Mouse (Mus musculus) heart, adult 8-10 months (tissue): ENCODE data around the gene Epha10. TPM values are rescaled to one million over a fixed set of nuclear protein-coding genes. Genes with fewer than 3 reads are reported as not detected.
"Not testable (repeated sequence)": the region's sequence is repeated elsewhere in the genome, so short reads cannot be mapped to it uniquely, and the experiment has no call there.

Source experiments
- DNase-seq: peaks from one replicate; pipeline ENCODE4 v3.0.0; 2022; ENCODE audit warnings: low spot score
- total RNA-seq, 4 experiments: library from RNA; stranded (reverse); gene quantifications; 2 replicates each; pipeline ENCODE4 v1.2.4; 2022

Gene Epha10
- total RNA-seq, 4 experiments from 2014 or later = not detected

DNA sequence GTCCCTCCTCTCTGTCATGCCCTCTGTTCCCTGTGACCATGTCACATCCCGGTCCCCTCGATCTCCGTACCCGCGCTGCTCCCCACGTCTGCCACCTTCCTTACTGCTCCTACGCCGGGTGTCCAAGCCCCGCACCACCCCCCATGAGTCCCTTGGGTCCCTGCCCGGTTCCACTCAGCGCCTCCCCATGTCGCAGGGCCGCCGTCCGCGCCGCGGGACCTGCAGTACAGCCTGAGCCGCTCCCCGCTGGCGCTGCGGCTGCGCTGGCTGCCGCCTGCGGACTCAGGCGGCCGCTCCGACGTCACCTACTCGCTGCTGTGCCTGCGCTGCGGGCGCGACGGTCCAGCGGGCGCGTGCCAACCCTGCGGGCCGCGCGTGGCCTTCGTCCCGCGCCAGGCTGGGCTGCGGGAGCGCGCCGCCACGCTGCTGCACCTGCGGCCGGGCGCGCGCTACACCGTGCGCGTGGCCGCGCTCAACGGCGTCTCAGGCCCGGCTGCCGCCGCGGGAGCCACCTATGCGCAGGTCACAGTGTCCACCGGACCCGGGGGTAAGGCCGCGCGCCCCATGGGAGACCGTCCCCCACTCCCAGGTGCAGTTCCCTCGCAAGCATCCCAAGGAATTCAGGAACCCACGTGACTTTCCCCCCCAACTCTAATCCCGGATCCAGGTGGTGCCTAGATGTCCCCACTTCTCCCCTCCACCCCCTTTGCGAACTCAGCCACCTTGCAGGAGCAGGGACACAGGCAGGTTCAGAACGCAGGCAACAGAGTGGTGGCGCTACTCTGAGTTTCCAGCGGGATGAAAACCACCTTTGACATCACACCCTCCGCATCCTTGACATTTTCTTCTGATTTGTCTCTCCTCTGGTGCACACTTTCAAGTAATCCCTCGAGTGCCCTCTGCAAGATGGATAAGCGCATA, 14.1 kb downstream of the Epha10 start:
- DNase-seq = no peak

DNA sequence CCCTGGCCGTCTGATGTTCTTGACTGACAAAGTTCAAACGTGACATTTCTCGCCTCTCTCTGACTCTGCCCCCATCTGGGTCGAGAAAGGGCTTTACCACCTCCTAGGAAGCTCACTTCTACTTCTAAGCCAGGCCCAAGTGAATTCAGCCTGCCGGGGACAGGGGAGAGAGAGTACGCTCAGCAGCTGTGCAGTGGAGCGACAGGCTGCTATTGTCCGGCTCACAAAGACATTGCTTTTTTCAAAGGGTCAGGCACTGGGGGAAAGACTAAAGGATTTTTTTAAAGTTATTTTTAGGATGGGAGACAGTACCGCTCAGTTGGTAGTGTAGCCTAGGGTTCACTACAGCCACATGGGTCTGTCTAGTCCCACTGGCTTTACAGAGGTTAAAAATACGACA, 17.7 kb downstream of the Epha10 start:
- no peak for DNase-seq

DNA sequence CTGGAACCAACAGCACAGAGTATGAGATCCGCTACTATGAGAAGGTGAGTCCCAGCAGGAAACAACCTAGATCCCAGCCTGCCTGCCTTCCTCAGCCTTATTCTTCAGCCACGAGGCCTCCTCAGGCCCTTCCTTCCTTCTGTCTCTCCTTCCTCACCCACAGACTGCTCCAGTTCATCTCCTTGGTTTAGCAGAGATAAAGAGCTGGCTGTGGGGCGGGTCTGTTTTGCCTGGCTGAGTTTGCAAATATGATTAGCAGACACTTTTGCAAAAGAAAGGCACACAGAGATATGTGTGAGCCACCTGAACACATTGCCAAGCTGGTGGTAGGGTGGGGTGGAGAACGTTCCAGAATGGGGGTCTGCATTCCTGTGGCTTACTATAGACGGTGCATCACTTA, 19.2 kb downstream of the Epha10 start:
- no peak for DNase-seq

- DNase-seq = no peak
These were observed 24.7 kb downstream of the Epha10 start for GRCm38 (mm10) chr4:124905417-124905816.

DNA sequence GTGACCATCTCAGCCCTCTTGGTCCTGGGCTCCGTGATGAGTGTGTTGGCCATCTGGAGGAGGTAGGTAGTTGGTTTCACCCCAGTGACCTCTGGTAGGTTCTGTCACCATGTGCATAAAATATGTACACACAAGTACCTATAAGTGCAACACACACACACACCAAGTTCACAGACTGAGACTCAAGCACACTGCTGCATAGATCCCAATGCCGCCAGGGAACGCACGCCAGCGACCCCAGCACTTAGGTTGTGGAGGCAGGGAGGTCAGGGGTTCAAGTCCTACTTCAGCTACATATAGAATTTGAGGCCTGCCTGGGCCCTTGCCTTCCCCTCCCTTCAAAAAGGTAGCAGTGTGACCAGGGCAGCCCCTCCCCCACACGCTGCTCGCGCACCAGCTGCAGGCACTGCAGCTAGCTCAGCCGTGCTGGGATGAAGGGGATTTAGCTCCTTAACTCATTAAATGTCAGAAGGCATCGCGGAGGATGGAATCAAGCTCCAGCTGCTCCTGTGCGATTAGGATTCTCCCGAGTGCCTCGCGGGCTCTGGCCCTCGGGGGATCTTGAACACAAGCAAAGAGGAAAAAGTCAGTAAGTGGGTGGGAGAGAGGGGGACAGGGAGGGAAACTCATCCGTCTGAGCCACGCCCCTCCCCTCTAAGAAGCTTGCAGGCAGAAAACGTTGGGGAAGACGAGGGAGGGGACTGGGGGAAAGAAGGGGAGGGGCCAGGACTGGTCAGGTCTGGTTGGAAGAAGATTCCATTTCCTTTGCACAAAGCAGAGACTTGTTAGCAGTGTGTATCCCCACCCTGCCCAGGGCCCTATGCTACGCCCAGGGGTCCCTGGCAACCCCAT, 25.5 kb downstream of the Epha10 start:
- DNase-seq = no peak

GRCm38 (mm10) chr4:124928102-124928501, 47.4 kb downstream of the Epha10 start:
- DNase-seq = no peak

GRCm38 (mm10) chr4:124936613-124937471, 56.1 kb downstream of the Epha10 start, which contains the start of gene 9930104L06Rik:
9930104L06Rik (plus strand) TSS chr4:124937048.
- peak; percentile 98 for DNase-seq

- not testable (repeated sequence) for DNase-seq
These were observed 58.5 kb downstream of the Epha10 start, which contains the start of gene Cdca8 for GRCm38 (mm10) chr4:124939211-124939610. Cdca8 (minus strand) TSS chr4:124939311.

DNA sequence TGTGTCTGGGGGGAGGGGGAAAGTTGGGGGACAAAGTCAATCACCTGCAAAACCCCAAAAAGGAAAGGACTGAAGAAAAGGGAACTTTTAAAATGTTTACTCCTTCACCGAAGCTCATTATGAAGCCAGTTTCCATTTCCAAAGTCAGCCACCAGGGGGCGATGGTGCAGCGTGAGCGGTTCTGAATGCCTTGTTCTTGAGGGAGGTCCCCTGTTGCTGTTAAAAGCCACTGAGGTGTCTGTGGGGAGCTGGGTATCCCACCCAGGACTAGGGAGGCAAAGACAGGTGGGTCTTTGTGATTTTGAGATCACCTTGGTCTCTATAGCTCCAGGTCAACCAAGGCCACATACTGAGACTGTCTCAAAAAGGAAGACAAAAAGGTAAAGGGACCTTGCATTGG, 62.3 kb downstream of the Epha10 start:
- peak; percentile 72 for DNase-seq

DNA sequence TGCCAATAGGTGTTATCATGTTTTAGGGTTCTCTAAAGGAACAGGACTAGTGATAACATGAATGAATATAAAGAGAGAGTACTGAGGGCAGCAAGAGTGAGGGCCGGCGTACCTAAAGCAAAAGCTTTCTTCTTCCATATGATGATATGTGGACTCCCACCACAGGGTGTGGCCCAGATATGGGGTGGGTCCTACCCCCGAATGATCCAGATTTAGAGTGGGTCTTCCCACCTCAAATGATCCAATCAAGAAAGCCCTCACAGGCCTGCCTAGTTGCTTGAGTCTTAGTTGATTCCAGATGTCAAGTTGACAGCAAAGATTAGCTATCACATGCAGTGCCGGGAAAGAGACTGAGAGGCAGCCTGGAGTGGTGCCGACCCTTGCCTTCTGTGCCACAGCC, 63.1 kb downstream of the Epha10 start:
- DNase-seq = no peak

DNA sequence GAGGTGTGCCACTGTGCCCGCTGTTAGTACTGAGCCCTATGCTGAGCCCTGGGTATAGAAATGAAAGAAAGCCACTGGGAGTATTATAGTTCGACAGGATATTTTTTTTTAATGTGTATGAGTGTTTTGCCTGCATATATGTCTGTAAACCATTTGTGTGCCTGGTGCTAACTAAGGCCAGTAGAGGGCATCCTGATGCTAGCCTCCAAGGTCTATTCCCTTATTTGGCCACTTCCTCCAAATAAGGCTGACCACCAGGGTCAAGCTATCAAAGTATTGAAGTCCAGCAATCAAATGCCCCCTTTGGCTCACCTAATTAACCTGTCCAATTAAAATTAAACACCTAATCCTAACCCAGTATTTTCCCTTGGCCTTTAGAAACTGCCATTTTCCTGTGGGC, 64.3 kb downstream of the Epha10 start:
- no peak for DNase-seq

DNA sequence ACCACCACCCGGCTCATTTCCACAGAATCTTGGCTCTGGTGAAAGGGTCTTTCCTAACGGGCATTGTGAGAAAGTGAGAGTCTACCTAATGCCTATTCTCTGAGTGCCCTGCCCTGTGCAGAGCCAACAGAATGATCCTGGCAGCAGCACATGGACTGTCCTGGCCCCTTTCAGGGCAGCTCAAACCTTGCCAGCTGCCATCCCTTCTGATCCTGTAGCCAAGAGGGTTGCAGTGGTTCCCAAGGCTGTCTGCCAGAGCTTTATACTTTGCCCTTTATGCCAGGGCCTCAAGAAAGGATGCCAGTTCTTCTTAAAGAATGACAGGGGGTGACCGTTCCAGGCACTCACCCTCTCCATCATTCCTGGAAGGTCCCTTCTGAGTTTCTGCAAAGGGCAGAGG, 68.8 kb downstream of the Epha10 start:
- no peak for DNase-seq

- no peak for DNase-seq
These were observed 69.7 kb downstream of the Epha10 start for GRCm38 (mm10) chr4:124950181-124951035.

DNA sequence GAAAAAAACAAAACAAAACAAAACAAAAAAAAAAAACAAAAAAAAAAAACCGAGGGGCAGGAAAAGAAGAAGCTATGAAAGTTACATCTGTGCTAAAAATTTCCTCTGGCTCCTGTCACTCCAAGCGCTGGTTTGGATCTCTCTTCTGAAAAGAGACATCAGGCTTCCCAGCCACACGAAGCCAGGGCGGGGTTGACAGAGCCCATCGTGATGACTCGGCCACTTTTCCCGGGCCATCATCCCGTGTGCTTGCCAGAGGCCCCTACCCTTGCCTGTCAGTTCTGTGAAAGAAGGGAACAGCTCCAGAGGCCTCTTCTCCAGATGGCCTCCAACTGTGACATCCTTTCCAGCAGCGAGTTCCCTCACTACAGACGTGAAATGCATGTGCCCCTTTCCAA, 70.3 kb downstream of the Epha10 start:
- no peak for DNase-seq

DNA sequence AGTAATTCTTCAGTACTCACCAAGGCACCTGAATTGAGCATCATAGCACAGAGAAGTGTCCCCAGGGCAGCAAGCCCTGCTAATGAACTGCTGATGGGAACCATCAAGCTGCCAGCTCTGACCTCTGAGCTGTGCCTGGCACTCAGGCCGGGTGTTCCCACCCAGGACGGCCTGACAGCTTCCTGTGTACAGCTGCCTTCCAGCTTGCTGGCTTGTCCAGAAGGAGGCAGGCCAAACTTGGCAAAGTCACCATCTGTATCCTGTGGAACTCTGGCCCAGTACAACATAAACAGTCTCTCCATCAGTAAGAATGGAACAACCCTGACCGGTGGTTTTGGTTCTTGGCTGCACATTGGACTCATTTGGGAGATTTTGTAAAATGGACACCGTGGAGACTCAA, 72.8 kb downstream of the Epha10 start:
- DNase-seq = no peak

DNA sequence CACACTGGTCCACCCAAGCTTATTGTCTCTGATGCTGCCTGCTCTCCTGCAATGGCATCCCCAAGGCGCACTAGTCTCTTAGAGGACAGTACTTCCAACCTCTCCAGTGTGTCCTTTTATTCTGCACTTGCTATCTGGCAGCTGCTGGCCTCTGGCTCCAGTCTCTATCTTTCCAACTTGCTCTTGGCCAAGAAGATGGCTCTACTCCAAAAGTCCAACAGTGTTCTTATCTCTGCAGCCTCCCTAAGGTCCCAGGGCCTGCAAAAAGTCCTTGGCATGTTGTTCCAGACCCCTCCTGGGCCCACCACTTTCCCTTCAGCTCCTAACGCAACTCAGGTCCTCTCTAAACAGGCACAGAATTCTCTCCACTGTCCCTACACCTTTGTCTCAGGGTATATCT, 76.6 kb downstream of the Epha10 start:
- DNase-seq = no peak

DNA sequence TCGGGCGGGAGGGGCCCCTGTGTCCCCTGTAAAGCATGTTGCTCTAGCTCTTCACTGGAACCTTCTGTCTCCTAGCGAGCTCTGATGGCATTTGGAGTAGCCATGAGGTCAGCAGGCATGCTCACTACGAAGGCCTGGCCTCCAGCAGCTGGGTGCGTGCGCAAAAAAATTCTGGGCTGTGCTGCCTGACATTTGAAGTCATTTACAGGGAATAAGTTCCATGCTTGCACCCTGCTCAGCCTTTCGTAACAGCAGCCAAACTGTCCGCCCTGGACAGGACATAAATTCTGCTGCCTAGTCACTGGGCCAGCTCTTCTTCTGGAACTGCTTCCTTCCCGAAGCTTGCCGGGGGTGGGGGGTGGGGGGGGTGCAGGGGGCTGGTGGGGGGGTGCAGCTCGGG, 78.4 kb downstream of the Epha10 start:
- peak; percentile 9 for DNase-seq

- DNase-seq = no peak
These were observed 80.2 kb downstream of the Epha10 start for GRCm38 (mm10) chr4:124960940-124961339.

DNA sequence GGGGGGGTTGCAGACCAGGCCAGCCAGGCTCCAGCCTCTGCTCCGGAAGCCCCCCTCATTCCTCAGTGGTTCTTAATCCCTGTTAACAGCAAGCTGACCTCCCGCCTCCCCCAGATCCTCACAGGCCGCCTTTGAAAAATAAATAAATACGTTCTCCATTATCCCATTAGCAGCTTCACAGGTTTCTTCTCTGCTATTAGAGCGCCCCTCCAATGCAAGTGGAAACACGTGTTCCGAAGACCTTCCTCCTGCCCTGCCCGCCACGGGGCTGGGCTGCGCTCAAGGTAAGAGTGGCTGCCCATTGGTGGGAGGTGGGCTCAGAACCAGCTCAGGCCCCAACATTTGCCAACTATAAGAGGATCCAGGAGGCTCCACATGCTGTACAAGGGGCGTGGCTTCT, 81.9 kb downstream of the Epha10 start:
- no peak for DNase-seq

GRCm38 (mm10) chr4:124964912-124965599, 84.4 kb downstream of the Epha10 start:
- DNase-seq = no peak
